Mouse (Mus musculus): ENCODE data around the gene Cdkl5. TPM values are rescaled to one million over a fixed set of nuclear protein-coding genes. Genes with fewer than 3 reads are reported as not detected.

Gene Cdkl5
- polyA plus RNA-seq (2014; fragmentation: Nextera tagmentation; extraction: Ambion mirVana), result 6.0 and 6.2 TPM in 2 replicates

DNA sequence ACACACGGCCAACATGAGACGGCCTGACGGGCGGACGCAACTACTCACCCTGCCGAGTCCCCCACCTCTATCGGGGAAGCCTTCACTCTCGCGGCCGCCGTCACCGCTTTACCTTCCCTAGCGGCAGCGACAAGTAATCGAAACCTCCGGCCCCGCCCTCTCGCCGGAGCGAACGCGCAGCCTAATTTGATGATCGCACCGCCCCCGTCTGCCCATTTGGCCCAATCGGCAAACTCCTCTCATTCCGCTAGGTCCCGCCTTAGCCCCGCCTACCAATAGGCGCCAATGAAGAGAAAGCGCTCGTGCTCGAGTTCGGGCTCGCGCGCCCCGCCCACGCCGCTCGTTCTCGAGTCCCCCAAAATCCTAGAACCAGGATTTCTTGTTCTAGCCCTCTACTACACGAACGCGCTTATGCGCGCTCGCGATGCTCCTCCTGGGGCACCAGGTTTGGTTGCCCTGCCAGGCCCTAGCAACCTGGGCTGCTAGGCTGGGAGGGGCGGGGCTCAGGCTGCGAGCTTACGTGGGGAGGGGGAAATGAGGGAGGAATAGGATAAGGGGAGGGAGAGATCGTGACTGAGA lies at the start of gene Cdkl5:
Cdkl5 (minus strand) TSS at position 162 of the 579 bp plus-strand sequence.
- H3K4me1 ChIP-seq (ENCODE audit: control insufficient read depth, insufficient read depth, low read length), result no peaks in the 10 kb centered on the region
- H3K9me3 ChIP-seq (ENCODE audit: control insufficient read depth, low read depth, low read length), result no peaks in the 10 kb centered on the region
- H3K27ac ChIP-seq (ENCODE audit: low read length), result peak within 1 kb of the TSS; percentile 58; the same call in 1 of the 2 replicates
- WGBS, result 26% methylated on average over 53 of the region's 53 CpGs
- H3K4me2 ChIP-seq (replicated peaks; ENCODE audit: low read depth, low read length), result peak within 1 kb of the TSS; percentile 49
- peak within 1 kb of the TSS; percentile 51 for H3K4me3 ChIP-seq (ENCODE audit: low read depth, low read length)
- ATAC-seq (ENCODE audit: insufficient number of reproducible peaks, insufficient read depth, low FRiP score, low read depth), result peak; percentile 95
- peak within 1 kb of the TSS; percentile 45 for H3K9ac ChIP-seq (replicated peaks; ENCODE audit: low read depth, low read length)
- no peaks in the 10 kb centered on the region for H3K27me3 ChIP-seq (ENCODE audit: control insufficient read depth, insufficient read depth, low read length)
- no peaks in the 10 kb centered on the region for H3K36me3 ChIP-seq (ENCODE audit: control insufficient read depth, insufficient read depth, low read length)

DNA sequence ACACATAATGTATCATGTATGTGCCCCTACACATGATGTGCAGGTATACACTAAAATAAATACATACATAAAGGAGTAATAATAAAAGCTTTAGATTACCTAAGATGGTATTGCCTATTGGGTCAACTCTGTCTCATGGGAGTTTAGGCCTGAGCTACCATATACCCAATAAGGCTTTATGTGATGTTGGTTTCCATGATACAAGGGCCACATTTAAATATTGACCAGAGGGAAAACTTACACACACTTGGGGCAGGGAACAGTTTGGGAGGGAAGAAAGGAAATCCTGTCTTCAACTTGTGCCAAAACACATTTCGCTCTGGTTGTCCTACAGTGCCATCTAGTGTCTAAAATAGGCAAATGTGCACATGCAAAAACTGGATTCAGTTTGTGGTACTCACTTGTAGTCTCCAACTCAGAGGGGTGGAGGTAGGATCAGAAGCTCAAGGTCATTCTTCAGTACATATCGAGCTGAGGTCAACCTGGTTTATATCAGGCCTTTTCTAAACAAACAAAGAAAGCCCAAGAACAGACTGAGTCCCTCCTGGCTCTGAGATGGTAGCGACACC lies 38.8 kb upstream of the Cdkl5 start:
- no peak overlapping the region for H3K27ac ChIP-seq (ENCODE audit: low read length)
- whole genome bisulfite sequencing, result 45% methylated on average over 3 of the region's 3 CpGs
- no peaks in the 10 kb centered on the region for H3K27me3 ChIP-seq (ENCODE audit: control insufficient read depth, insufficient read depth, low read length)
- H3K4me3 ChIP-seq (ENCODE audit: low read depth, low read length), result no peak overlapping the region
- no peak overlapping the region for H3K4me2 ChIP-seq (replicated peaks; ENCODE audit: low read depth, low read length)
- no peak overlapping the region for H3K9ac ChIP-seq (replicated peaks; ENCODE audit: low read depth, low read length)
- no peak for ATAC-seq (ENCODE audit: insufficient number of reproducible peaks, insufficient read depth, low FRiP score, low read depth)
- no peaks in the 10 kb centered on the region for H3K9me3 ChIP-seq (ENCODE audit: control insufficient read depth, low read depth, low read length)
- no peaks in the 10 kb centered on the region for H3K36me3 ChIP-seq (ENCODE audit: control insufficient read depth, insufficient read depth, low read length)
- no peaks in the 10 kb centered on the region for H3K4me1 ChIP-seq (ENCODE audit: control insufficient read depth, insufficient read depth, low read length)

DNA sequence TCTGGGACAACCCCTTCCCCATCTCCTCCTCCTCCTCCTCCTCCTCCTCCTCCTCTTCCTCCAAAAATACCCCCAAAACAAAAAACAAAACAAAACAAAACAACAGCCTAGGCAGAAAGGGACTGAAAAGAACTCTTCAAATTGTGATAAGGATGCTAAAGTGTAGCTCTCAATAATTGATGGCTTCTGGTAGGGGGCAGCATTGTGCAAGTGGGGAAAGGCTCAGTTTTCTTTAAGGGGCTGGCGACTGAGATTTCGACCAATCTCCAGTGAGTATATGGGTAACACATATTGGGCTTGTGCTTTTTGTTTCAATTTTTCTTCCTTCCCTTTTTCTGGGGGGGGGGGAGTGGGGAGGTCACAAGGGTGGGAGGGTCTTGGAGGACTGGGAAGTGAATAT lies 37.9 kb upstream of the Cdkl5 start:
- H3K27me3 ChIP-seq (ENCODE audit: control insufficient read depth, insufficient read depth, low read length), result no peaks in the 10 kb centered on the region
- no peaks in the 10 kb centered on the region for H3K4me1 ChIP-seq (ENCODE audit: control insufficient read depth, insufficient read depth, low read length)
- H3K36me3 ChIP-seq (ENCODE audit: control insufficient read depth, insufficient read depth, low read length), result no peaks in the 10 kb centered on the region
- no peak overlapping the region for H3K4me2 ChIP-seq (replicated peaks; ENCODE audit: low read depth, low read length)
- H3K9me3 ChIP-seq (ENCODE audit: control insufficient read depth, low read depth, low read length), result no peaks in the 10 kb centered on the region
- H3K9ac ChIP-seq (replicated peaks; ENCODE audit: low read depth, low read length), result no peak overlapping the region
- WGBS, result 45% methylated on average over 2 of the region's 2 CpGs
- no peak for ATAC-seq (ENCODE audit: insufficient number of reproducible peaks, insufficient read depth, low FRiP score, low read depth)
- H3K27ac ChIP-seq (ENCODE audit: low read length), result no peak overlapping the region
- H3K4me3 ChIP-seq (ENCODE audit: low read depth, low read length), result no peak overlapping the region

DNA sequence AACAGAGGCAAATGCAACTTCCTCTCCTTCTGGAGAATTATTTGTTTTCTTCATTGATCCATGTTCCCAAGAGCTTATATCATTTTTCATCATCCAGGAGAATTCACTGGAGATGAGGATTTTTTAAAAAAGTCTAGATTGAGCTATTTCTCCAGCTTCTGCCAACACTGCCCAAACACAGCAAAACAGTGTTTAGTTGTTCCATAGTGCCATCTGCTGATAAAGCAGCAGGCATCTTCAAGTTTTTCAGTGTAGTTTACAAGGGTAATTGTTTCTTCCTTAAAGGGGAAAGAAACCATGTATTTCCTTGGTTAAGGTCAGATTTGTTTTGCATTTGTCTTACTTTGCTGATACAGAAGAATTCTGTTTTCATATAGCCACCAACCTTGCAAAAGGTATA lies 35.7 kb upstream of the Cdkl5 start:
- no peaks in the 10 kb centered on the region for H3K27me3 ChIP-seq (ENCODE audit: control insufficient read depth, insufficient read depth, low read length)
- ATAC-seq (ENCODE audit: insufficient number of reproducible peaks, insufficient read depth, low FRiP score, low read depth), result no peak
- no peak overlapping the region for H3K4me2 ChIP-seq (replicated peaks; ENCODE audit: low read depth, low read length)
- H3K27ac ChIP-seq (ENCODE audit: low read length), result no peak overlapping the region
- no peak overlapping the region for H3K4me3 ChIP-seq (ENCODE audit: low read depth, low read length)
- H3K36me3 ChIP-seq (ENCODE audit: control insufficient read depth, insufficient read depth, low read length), result no peaks in the 10 kb centered on the region
- H3K4me1 ChIP-seq (ENCODE audit: control insufficient read depth, insufficient read depth, low read length), result no peaks in the 10 kb centered on the region
- no peak overlapping the region for H3K9ac ChIP-seq (replicated peaks; ENCODE audit: low read depth, low read length)
- no peaks in the 10 kb centered on the region for H3K9me3 ChIP-seq (ENCODE audit: control insufficient read depth, low read depth, low read length)

DNA sequence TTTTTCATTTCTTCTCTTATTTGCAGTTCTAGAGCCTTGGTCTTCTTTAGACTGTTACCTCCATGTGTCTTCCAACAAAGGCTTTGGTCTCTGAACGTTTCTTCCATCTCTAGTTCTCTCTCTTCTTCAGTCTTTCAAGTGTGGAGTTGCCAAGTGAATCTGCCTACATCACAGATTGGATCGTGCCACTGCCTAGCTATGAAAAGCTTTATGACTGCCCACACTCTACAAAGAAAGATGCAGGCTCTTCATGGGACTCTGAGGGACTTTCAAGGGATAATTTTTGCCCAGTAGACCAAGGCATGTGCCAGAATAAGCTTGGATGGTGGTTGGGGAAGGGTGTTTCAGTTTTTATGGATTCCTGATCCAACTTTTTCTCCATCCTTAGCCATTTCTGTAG lies 30.0 kb upstream of the Cdkl5 start:
- Histone ChIP-seq H3K4me1 (ENCODE audit: control insufficient read depth, insufficient read depth, low read length) (no peaks in the 10 kb centered on the region), H3K4me3 (ENCODE audit: low read depth, low read length) (no peak overlapping the region), H3K9me3 (ENCODE audit: control insufficient read depth, low read depth, low read length) (no peaks in the 10 kb centered on the region), H3K9ac (replicated peaks; ENCODE audit: low read depth, low read length) (no peak overlapping the region), H3K27ac (ENCODE audit: low read length) (no peak overlapping the region), H3K36me3 (ENCODE audit: control insufficient read depth, insufficient read depth, low read length) (no peaks in the 10 kb centered on the region), H3K27me3 (ENCODE audit: control insufficient read depth, insufficient read depth, low read length) (no peaks in the 10 kb centered on the region), H3K4me2 (replicated peaks; ENCODE audit: low read depth, low read length) (no peak overlapping the region)
- no peak for ATAC-seq (ENCODE audit: insufficient number of reproducible peaks, insufficient read depth, low FRiP score, low read depth)
- WGBS, result 57% methylated on average over 2 of the region's 2 CpGs

DNA sequence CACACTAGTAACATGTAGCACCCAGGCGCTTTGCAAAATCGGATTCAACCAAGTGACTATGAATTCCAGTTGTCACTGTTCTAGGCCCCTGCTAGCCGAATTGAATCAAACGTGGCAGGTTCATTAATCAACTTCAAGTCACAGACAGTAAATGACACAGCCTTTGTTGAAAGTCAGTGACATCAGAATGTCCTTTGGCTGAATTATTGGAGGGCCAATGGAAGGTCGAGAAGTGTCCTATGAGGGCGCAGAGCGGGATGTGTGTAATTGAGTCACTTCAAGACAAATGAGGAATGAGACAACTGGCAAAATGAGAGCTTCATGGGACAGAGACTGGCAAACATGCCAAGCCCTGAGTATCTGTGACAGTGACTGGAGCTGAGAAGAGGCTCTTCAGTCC lies 27.0 kb upstream of the Cdkl5 start:
- no peaks in the 10 kb centered on the region for H3K27me3 ChIP-seq (ENCODE audit: control insufficient read depth, insufficient read depth, low read length)
- ATAC-seq (ENCODE audit: insufficient number of reproducible peaks, insufficient read depth, low FRiP score, low read depth), result no peak
- 76% methylated on average over 7 of the region's 7 CpGs for WGBS
- no peak overlapping the region for H3K9ac ChIP-seq (replicated peaks; ENCODE audit: low read depth, low read length)
- no peaks in the 10 kb centered on the region for H3K4me1 ChIP-seq (ENCODE audit: control insufficient read depth, insufficient read depth, low read length)
- H3K4me2 ChIP-seq (replicated peaks; ENCODE audit: low read depth, low read length), result no peak overlapping the region
- H3K27ac ChIP-seq (ENCODE audit: low read length), result no peak overlapping the region
- H3K9me3 ChIP-seq (ENCODE audit: control insufficient read depth, low read depth, low read length), result no peaks in the 10 kb centered on the region
- no peaks in the 10 kb centered on the region for H3K36me3 ChIP-seq (ENCODE audit: control insufficient read depth, insufficient read depth, low read length)
- no peak overlapping the region for H3K4me3 ChIP-seq (ENCODE audit: low read depth, low read length)

DNA sequence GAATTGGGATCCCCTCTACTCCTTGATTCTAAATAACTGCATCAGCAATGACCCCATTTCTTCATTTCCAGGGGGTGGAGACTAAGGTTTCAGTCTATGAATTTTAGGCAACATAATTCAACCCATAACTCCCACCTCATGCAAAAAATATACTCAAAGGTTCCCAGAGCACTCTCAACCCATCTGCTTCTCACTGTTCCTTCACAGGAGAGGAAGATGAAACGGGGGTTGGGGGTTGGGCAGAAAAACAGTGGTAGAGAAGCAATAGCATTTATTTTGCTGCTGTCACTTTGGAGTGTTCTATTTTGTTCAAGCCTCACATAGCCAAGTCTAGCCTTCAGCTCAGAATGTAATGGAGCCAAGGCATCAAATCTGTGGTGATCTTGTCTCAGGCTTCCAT lies 23.7 kb upstream of the Cdkl5 start:
- Histone ChIP-seq H3K9ac (replicated peaks; ENCODE audit: low read depth, low read length) (no peak overlapping the region), H3K36me3 (ENCODE audit: control insufficient read depth, insufficient read depth, low read length) (no peaks in the 10 kb centered on the region), H3K9me3 (ENCODE audit: control insufficient read depth, low read depth, low read length) (no peaks in the 10 kb centered on the region), H3K27me3 (ENCODE audit: control insufficient read depth, insufficient read depth, low read length) (no peaks in the 10 kb centered on the region), H3K4me3 (ENCODE audit: low read depth, low read length) (no peak overlapping the region), H3K4me2 (replicated peaks; ENCODE audit: low read depth, low read length) (no peak overlapping the region), H3K4me1 (ENCODE audit: control insufficient read depth, insufficient read depth, low read length) (no peaks in the 10 kb centered on the region), H3K27ac (ENCODE audit: low read length) (no peak overlapping the region)
- 75% methylated on average over 1 of the region's 1 CpGs for WGBS
- ATAC-seq (ENCODE audit: insufficient number of reproducible peaks, insufficient read depth, low FRiP score, low read depth), result no peak

DNA sequence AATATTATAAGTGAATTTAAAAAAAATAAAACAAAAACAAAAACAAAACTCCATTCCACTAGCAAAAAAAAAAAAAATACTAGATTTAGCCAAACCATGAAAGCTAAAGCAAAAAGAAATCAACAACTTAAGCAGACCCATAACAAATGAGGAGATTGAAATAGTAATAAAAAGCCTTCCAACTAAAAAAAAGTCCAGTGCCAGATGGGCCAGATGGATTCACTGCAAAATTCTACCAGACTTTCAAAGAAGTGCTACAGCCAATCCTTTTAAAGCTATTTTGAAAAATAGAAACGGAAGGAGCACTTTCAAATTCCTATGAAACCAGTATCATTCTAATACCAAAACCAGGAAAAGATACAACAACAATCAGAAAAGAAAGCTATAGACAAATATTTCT lies 11.8 kb upstream of the Cdkl5 start:
- H3K27me3 ChIP-seq (ENCODE audit: control insufficient read depth, insufficient read depth, low read length), result no peaks in the 10 kb centered on the region
- WGBS, result 96% methylated on average over 1 of the region's 1 CpGs
- no peak overlapping the region for H3K27ac ChIP-seq (ENCODE audit: low read length)
- no peaks in the 10 kb centered on the region for H3K9me3 ChIP-seq (ENCODE audit: control insufficient read depth, low read depth, low read length)
- H3K36me3 ChIP-seq (ENCODE audit: control insufficient read depth, insufficient read depth, low read length), result no peaks in the 10 kb centered on the region
- no peak overlapping the region for H3K4me3 ChIP-seq (ENCODE audit: low read depth, low read length)
- no peak overlapping the region for H3K4me2 ChIP-seq (replicated peaks; ENCODE audit: low read depth, low read length)
- H3K9ac ChIP-seq (replicated peaks; ENCODE audit: low read depth, low read length), result no peak overlapping the region
- no peaks in the 10 kb centered on the region for H3K4me1 ChIP-seq (ENCODE audit: control insufficient read depth, insufficient read depth, low read length)
- no peak for ATAC-seq (ENCODE audit: insufficient number of reproducible peaks, insufficient read depth, low FRiP score, low read depth)

DNA sequence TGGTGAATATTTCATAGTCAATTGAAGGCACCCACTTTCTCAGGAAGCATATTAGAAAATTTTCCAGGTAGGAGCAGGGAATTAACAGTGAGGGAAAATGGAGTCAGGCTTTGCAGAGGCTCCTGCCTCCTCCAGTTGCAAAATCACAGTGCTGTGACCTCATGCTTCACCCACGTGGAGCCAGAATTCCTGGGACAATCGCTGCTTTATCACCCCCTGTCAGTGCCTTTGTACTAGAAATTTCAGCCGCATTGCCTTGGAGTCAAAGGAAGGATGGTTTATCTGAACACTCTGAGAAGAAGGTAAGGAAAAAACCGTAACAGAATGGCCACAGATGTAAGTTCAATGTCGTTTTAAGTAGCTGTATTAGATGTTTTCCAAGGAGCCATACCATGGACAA lies 1.5 kb upstream of the Cdkl5 start:
- ATAC-seq (ENCODE audit: insufficient number of reproducible peaks, insufficient read depth, low FRiP score, low read depth), result no peak
- 24% methylated on average over 5 of the region's 5 CpGs for WGBS
- H3K4me3 ChIP-seq (ENCODE audit: low read depth, low read length), result no peak overlapping the region
- no peak overlapping the region for H3K9ac ChIP-seq (replicated peaks; ENCODE audit: low read depth, low read length)
- H3K27ac ChIP-seq (ENCODE audit: low read length), result no peak overlapping the region
- H3K27me3 ChIP-seq (ENCODE audit: control insufficient read depth, insufficient read depth, low read length), result no peaks in the 10 kb centered on the region
- no peaks in the 10 kb centered on the region for H3K36me3 ChIP-seq (ENCODE audit: control insufficient read depth, insufficient read depth, low read length)
- H3K4me1 ChIP-seq (ENCODE audit: control insufficient read depth, insufficient read depth, low read length), result no peaks in the 10 kb centered on the region
- no peaks in the 10 kb centered on the region for H3K9me3 ChIP-seq (ENCODE audit: control insufficient read depth, low read depth, low read length)
- no peak overlapping the region for H3K4me2 ChIP-seq (replicated peaks; ENCODE audit: low read depth, low read length)
